ENCODE assay signal across 24 mouse cellular contexts in genomic region chr2:90875239-90875638, GRCm38 (mm10). TPM values are rescaled to one million over a fixed set of nuclear protein-coding genes. Genes with fewer than 3 reads are reported as not detected.
DNase-seq lines count a peak whose midpoint lies in the region; TF ChIP-seq lines count a peak whose summit lies in the region.
"Had no signal": no experiment of that assay in that cellular context is flagged by ENCODE, and none has a peak within 500 bp of the region (broad histone marks: within the 10 kb centered on the region; RNA-seq: fewer than 3 reads in every experiment).

No protein-coding gene starts in this region.

- TF ChIP-seq CTCF in left cerebral cortex, adult 2 months (IDR thresholded peaks at IDR 0.05) = no peak
- no peak for TF ChIP-seq CTCF in MEL (IDR thresholded peaks at IDR 0.05 in 2 of 3, conservative IDR thresholded peaks at IDR 0.05 in 1 of 3; ENCODE audit: control insufficient read depth in 1 of 3, insufficient read depth in 1 of 3, low read depth in 2 of 3, low read length in 3 of 3, poor library complexity in 1 of 3, severe bottlenecking in 1 of 3)

- 0 out of 2 replicates have a peak, but pooled peaks cover 3% of the 10 kb centered on the region for H3K27me3 ChIP-seq in heart, embryonic 10.5 days (ENCODE audit: insufficient read depth, poor library complexity, severe bottlenecking)
- no peaks in the 10 kb centered on the region for H3K27me3 ChIP-seq in MEL (ENCODE audit: control insufficient read depth in 1 of 2, insufficient read depth in 2 of 2, low read length in 2 of 2)
- H3K27me3 ChIP-seq: CH12.LX; embryonic facial prominence, embryonic 13.5 days; embryonic facial prominence, embryonic 15.5 days; forebrain, embryonic 12.5 days had no signal

- WGBS in heart, embryonic 10.5 days = 80% methylated on average over 2 of the region's 2 CpGs

- H3K4me3 ChIP-seq in heart, embryonic 10.5 days = no peak overlapping the region
- no peak overlapping the region for H3K4me3 ChIP-seq in left cerebral cortex, adult 2 months
- no peak overlapping the region for H3K4me3 ChIP-seq in MEL (ENCODE audit: control insufficient read depth in 1 of 2, insufficient read depth in 1 of 2, low read depth in 2 of 2, low read length in 2 of 2)
- H3K4me3 ChIP-seq: embryonic facial prominence, embryonic 13.5 days; embryonic facial prominence, embryonic 15.5 days; erythroblast, embryonic 14.5 days; forebrain, embryonic 10.5 days; forebrain, embryonic 12.5 days had no signal

- H3K79me2 ChIP-seq in MEL (ENCODE audit: control insufficient read depth, insufficient read depth, low read length, poor library complexity) = no peaks in the 10 kb centered on the region

- TF ChIP-seq RAD21 in MEL (IDR thresholded peaks at IDR 0.05; ENCODE audit: low read depth, low read length) = no peak

- no peak overlapping the region for H3K9ac ChIP-seq in MEL (ENCODE audit: control insufficient read depth, low read depth, low read length, poor library complexity, severe bottlenecking)
- H3K9ac ChIP-seq: embryonic facial prominence, embryonic 13.5 days; embryonic facial prominence, embryonic 15.5 days; forebrain, embryonic 12.5 days had no signal

- no peak for TF ChIP-seq EP300 in MEL (IDR thresholded peaks at IDR 0.05; ENCODE audit: low read depth in 1 of 2, low read length in 2 of 2)

- TF ChIP-seq POLR2A in MEL (IDR thresholded peaks at IDR 0.05; ENCODE audit: control insufficient read depth in 1 of 2, insufficient read depth in 1 of 2, low read depth in 1 of 2, low read length in 2 of 2, poor library complexity in 1 of 2) = no peak

- peaks cover 48% of the 10 kb centered on the region for H3K4me1 ChIP-seq in heart, embryonic 10.5 days
- H3K4me1 ChIP-seq in MEL (ENCODE audit: control insufficient read depth in 1 of 2, insufficient read depth in 2 of 2, low read length in 2 of 2) = peaks cover 23 to 48% of the 10 kb centered on the region in 2 experiments
- H3K4me1 ChIP-seq: embryonic facial prominence, embryonic 15.5 days had no signal

- H3K27ac ChIP-seq in heart, embryonic 10.5 days = no peak overlapping the region
- H3K27ac ChIP-seq in left cerebral cortex, adult 2 months = peak overlapping the region; percentile 28; the same call in 1 of the 2 replicates
- H3K27ac ChIP-seq in MEL (ENCODE audit: control insufficient read depth, low read depth, low read length) = no peak overlapping the region
- H3K27ac ChIP-seq: embryonic facial prominence, embryonic 13.5 days; embryonic facial prominence, embryonic 15.5 days; forebrain, embryonic 10.5 days; forebrain, embryonic 12.5 days had no signal

- peak; percentile 67 for DNase-seq in heart, embryonic 10.5 days (ENCODE audit: low spot score)
- no peak for DNase-seq in heart, adult 8-10 months (ENCODE audit: low spot score)
- no peak for DNase-seq in left cerebral cortex, adult 2 months (ENCODE audit: extremely low spot score in 1 of 2, low spot score in 2 of 2)
- DNase-seq in left cerebral cortex, postnatal 14 days (ENCODE audit: low spot score in 2 of 2) = no peak
- DNase-seq in MEL (ENCODE audit: low read depth, low spot score) = no peak
- DNase-seq: adrenal gland, adult 2 months; adrenal gland, postnatal 10 days; adrenal gland, postnatal 25 days; B cell, adult 2 months; cerebellum, adult 11 months; cerebellum, adult 18-20 months; cerebellum, adult 8-10 months; cerebellum, adult 9-11 months; cerebellum, postnatal 14 days; cerebellum, postnatal 36 days; embryo, embryonic 11 days had no signal

- H3K9me3 ChIP-seq in heart, embryonic 10.5 days = no peaks in the 10 kb centered on the region
- H3K9me3 ChIP-seq in MEL (replicated peaks; ENCODE audit: insufficient read depth, low read length) = no peaks in the 10 kb centered on the region
- H3K9me3 ChIP-seq: embryonic facial prominence, embryonic 13.5 days; embryonic facial prominence, embryonic 15.5 days; forebrain, embryonic 10.5 days; forebrain, embryonic 12.5 days; G1E had no signal

- intact Hi-C loops in left cerebral cortex, adult 2 months (cut with DNase I) = no loop called here
- intact Hi-C loops in left cerebral cortex, postnatal 14 days (cut with DNase I) = loop anchor here (10.0 kb wide), 1 partner anchor 90 kb away; no protein-coding TSS in a partner anchor

- H3K36me3 ChIP-seq in heart, embryonic 10.5 days = 0 out of 2 replicates have a peak, but pooled peaks cover 3% of the 10 kb centered on the region
- peaks cover 0 to 30% of the 10 kb centered on the region in 2 experiments; a peak in 2 of 4 replicates for H3K36me3 ChIP-seq in MEL (ENCODE audit: control insufficient read depth in 1 of 2, insufficient read depth in 2 of 2, low read length in 2 of 2)
- H3K36me3 ChIP-seq: embryonic facial prominence, embryonic 13.5 days; embryonic facial prominence, embryonic 15.5 days; forebrain, embryonic 10.5 days; forebrain, embryonic 12.5 days; G1E had no signal

TF ChIP-seq in MEL, 35 proteins besides CTCF, POLR2A, EP300 and RAD21:
- TF ChIP-seq BHLHE40 (IDR thresholded peaks at IDR 0.05; ENCODE audit: borderline replicate concordance, low read depth, low read length) = peak; percentile 73; the same call in 1 of the 2 replicates
- TF ChIP-seq NRF1 (IDR thresholded peaks at IDR 0.05; ENCODE audit: insufficient read depth, low read depth, low read length, poor library complexity, severe bottlenecking) = no peak
- peak; percentile 43; the same call in 1 of the 2 replicates for TF ChIP-seq MAX (IDR thresholded peaks at IDR 0.05; ENCODE audit: low read length)
- TF ChIP-seq CHD2 (IDR thresholded peaks at IDR 0.05; ENCODE audit: low read length) = no peak
- no peak for TF ChIP-seq GATA1 (IDR thresholded peaks at IDR 0.05; ENCODE audit: low read depth, low read length)
- TF ChIP-seq MXI1 (IDR thresholded peaks at IDR 0.05; ENCODE audit: low read depth, low read length) = peak; percentile 45; the same call in 1 of the 2 replicates
- no peak for TF ChIP-seq ZC3H11A (IDR thresholded peaks at IDR 0.05; ENCODE audit: low read depth, low read length)

RNA-seq across cellular contexts. Expression of gene C1qtnf4, which starts 10.4 kb away (rescaled TPM):
- 8.6 and 11.1 TPM in 2 replicates for polyA plus RNA-seq in heart, embryonic 10.5 days (2016; fragmentation: Nextera tagmentation; extraction: Ambion mirVana)
- total RNA-seq in heart, adult 8-10 months (2022) = 1 to 10 TPM; 2.6 to 4.9 (median 3.5) TPM
- 100 to 1,000 TPM; 259 to 287 TPM for total RNA-seq in left cerebral cortex, adult 2 months (2021)
- 100 to 1,000 TPM; 261 to 310 TPM for total RNA-seq in left cerebral cortex, postnatal 14 days (2021)
- total RNA-seq in MEL (2012; rRNA removed) = not detected in 2 replicates
- polyA plus RNA-seq in MEL (2012; ENCODE audit: insufficient read depth in 1 of 2, insufficient read length in 2 of 2, low read depth in 1 of 2, low replicate concordance in 2 of 2, missing spikeins in 1 of 2) = not detected
- total RNA-seq: CH12.LX; common myeloid progenitor, adult 5-6 weeks had no signal
- polyA plus RNA-seq: G1E had no signal

RNA-seq across cellular contexts. Expression of gene Mtch2, which starts 28.3 kb away (rescaled TPM):
- 252 and 254 TPM in 2 replicates for polyA plus RNA-seq in heart, embryonic 10.5 days (2016; fragmentation: Nextera tagmentation; extraction: Ambion mirVana)
- total RNA-seq in heart, adult 8-10 months (2022) = 100 to 1,000 TPM; 165 to 183 (median 182) TPM
- total RNA-seq in left cerebral cortex, adult 2 months (2021) = 100 to 1,000 TPM in 1 of 2 experiments, 10 to 100 TPM in 1; 99.8 to 115 TPM
- 100 to 1,000 TPM; 129 to 134 TPM for total RNA-seq in left cerebral cortex, postnatal 14 days (2021)
- total RNA-seq in MEL (2012; rRNA removed) = 85.7 and 91.5 TPM in 2 replicates
- polyA plus RNA-seq in MEL (2012; ENCODE audit: insufficient read depth in 1 of 2, insufficient read length in 2 of 2, low read depth in 1 of 2, low replicate concordance in 2 of 2, missing spikeins in 1 of 2) = 100 to 1,000 TPM in 1 of 2 experiments, not detected in 1; 167 TPM

RNA-seq across cellular contexts. Expression of gene Kbtbd4, which starts 29.3 kb away (rescaled TPM):
- 33.2 and 42.2 TPM in 2 replicates for polyA plus RNA-seq in heart, embryonic 10.5 days (2016; fragmentation: Nextera tagmentation; extraction: Ambion mirVana)
- 10 to 100 TPM; 21.7 to 28.3 (median 24.5) TPM for total RNA-seq in heart, adult 8-10 months (2022)
- total RNA-seq in left cerebral cortex, adult 2 months (2021) = 10 to 100 TPM; 36.5 to 41.2 TPM
- total RNA-seq in left cerebral cortex, postnatal 14 days (2021) = 10 to 100 TPM; 33.1 to 35.0 TPM
- total RNA-seq in MEL (2012; rRNA removed) = 18.0 and 21.9 TPM in 2 replicates
- polyA plus RNA-seq in MEL (2012; ENCODE audit: insufficient read depth in 1 of 2, insufficient read length in 2 of 2, low read depth in 1 of 2, low replicate concordance in 2 of 2, missing spikeins in 1 of 2) = 10 to 100 TPM in 1 of 2 experiments, not detected in 1; 23.1 TPM

RNA-seq across cellular contexts. Expression of gene Ndufs3, which starts 29.4 kb away (rescaled TPM):
- 276 and 329 TPM in 2 replicates for polyA plus RNA-seq in heart, embryonic 10.5 days (2016; fragmentation: Nextera tagmentation; extraction: Ambion mirVana)
- total RNA-seq in heart, adult 8-10 months (2022) = 1,000 to 10,000 TPM in 1 of 4 experiments, 100 to 1,000 TPM in 3; 876 to 1,074 (median 969) TPM
- total RNA-seq in left cerebral cortex, adult 2 months (2021) = 100 to 1,000 TPM; 217 to 242 TPM
- total RNA-seq in left cerebral cortex, postnatal 14 days (2021) = 100 to 1,000 TPM; 224 to 244 TPM
- 134 and 137 TPM in 2 replicates for total RNA-seq in MEL (2012; rRNA removed)
- polyA plus RNA-seq in MEL (2012; ENCODE audit: insufficient read depth in 1 of 2, insufficient read length in 2 of 2, low read depth in 1 of 2, low replicate concordance in 2 of 2, missing spikeins in 1 of 2) = 100 to 1,000 TPM in 1 of 2 experiments, not detected in 1; 193 TPM

Comparison
In these comparisons a context has a peak if more than half of its experiments do, and no peak if none do; other contexts are left out.
1. RNA of gene C1qtnf4, which starts 10.4 kb away (total RNA-seq): 261 to 310 TPM in left cerebral cortex, postnatal 14 days and 259 to 287 TPM in left cerebral cortex, adult 2 months; 2.6 to 4.9 TPM in heart, adult 8-10 months and not detected in MEL; every median in the first group is over 10 times any median in the second.